Mouse (Mus musculus): ENCODE results near the gene Slc16a8. TPM values are rescaled to one million over a fixed set of nuclear protein-coding genes. Genes with fewer than 3 reads are reported as not detected.

Slc16a8 gene
- total RNA-seq, 2 experiments from 2014 or later, result 0.37 TPM; not detected in 1

DNA sequence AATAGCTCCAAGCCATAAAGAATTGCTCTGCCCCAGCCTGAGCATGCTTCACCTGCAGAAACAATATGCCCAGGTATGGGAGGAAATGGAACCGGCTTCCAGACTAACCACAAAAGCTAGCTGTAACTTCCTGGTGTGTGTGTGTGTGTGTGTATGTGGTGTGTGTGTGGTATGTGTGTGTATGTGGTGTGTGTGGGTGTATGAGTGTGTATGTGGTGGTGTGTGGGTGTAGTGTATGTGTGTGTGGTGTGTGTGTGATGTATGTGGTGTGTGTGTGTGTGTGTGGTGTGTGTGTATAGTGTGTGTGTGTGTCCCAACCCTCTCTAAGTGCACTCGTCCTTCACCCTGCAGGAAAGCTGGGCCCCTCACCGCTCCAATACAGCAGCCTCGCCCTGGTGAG, 10.8 kb upstream of the Slc16a8 start:
- intact Hi-C loops (cut with DNase I), result no loop called here
- no peak for DNase-seq (ENCODE audit: low spot score in 2 of 2)

DNA sequence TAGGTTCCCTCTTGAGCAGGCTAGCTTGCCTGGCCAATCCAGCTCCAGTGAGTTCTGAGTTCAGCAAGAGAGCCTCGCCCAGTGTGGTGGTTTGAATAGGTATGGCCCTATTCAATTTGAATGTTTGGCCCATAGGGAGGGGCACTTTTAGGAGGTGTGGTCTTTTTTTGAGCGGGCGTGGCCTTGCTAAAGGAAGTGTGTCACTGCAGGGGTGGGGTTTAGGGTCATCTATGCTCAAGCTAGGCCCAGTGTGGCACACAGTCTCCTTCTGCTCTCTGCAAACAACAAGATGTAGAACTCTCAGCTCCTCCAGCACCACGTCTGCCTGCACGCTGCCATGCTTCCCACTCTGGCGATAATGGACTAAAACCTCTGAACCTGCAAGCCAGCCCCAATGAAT, 9.2 kb upstream of the Slc16a8 start:
- DNase-seq (ENCODE audit: low spot score in 2 of 2), result no peak
- intact Hi-C loops (cut with DNase I), result no loop called here

DNA sequence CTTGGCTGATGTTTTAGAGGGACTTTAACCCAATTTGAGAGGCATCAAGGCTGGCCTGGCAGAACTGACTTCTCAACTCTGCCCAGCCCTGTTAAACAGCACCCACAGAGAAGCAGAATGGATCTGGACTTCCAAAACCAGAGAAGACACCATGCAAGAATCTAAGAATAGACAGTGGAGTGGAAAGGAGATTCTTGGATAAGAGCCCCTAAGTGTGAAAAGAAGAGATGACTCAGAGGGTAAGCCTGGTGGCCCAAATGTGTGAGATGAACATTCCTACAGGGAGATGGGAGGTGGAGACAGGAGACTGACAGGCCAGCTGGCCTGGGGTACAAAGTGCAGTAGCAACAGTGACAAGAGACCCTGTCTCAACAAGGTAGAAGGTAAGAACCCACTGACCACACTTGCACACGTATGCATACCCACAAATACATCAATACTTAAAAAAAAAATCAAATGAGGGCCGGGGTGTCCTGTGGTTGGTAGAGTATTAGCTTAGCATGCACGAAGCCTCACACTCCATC, 8.3 kb upstream of the Slc16a8 start:
- intact Hi-C loops (cut with DNase I), result no loop called here

DNA sequence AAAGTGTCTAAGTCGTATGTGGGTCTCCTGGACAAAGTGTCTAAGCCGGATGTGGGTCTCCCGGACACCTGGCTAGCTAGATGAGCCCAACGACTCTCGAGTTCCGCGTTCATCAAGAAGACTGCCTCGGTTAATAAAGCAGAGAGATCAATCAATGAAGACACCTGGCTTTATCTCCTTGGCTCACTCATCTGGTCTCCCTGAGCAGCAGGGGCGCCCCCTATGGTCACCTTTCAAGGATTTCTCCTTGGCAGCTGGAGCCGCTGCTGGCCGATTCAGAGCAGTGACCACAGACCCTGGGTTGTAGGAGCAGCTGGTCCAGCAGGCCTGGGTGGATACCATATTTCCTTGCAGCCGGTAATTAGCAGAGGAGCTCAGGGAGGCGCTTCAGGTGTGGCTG, 7.8 kb upstream of the Slc16a8 start:
- intact Hi-C loops (cut with DNase I), result no loop called here
- no peak for DNase-seq (ENCODE audit: low spot score in 2 of 2)

More for the DNA sequence above, 8.3 kb upstream of the Slc16a8 start:
- peak in 1 of 2 experiments; percentile 56 for DNase-seq (ENCODE audit: low spot score in 2 of 2)

DNA sequence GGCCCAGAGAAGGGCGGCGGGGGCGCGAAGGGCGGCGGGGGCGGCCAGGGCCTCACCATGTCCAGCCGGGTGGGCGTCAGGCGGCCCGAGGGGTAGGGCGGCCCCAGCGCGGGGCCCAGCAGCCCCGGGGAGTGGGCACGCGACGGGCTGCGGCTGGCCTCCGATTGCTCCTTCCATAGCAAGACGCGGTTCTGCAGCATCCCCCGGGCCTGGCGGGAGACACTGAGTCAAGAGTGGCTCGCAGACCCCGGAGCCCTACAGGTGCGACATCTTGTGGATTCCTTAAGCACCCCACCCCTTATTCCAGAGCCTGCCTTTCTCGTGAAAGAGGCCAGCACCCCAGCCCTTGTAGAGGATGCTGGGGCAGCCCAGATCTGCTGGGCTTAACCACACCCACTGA, 7.2 kb upstream of the Slc16a8 start:
- intact Hi-C loops (cut with DNase I), result no loop called here
- no peak for DNase-seq (ENCODE audit: low spot score in 2 of 2)

DNA sequence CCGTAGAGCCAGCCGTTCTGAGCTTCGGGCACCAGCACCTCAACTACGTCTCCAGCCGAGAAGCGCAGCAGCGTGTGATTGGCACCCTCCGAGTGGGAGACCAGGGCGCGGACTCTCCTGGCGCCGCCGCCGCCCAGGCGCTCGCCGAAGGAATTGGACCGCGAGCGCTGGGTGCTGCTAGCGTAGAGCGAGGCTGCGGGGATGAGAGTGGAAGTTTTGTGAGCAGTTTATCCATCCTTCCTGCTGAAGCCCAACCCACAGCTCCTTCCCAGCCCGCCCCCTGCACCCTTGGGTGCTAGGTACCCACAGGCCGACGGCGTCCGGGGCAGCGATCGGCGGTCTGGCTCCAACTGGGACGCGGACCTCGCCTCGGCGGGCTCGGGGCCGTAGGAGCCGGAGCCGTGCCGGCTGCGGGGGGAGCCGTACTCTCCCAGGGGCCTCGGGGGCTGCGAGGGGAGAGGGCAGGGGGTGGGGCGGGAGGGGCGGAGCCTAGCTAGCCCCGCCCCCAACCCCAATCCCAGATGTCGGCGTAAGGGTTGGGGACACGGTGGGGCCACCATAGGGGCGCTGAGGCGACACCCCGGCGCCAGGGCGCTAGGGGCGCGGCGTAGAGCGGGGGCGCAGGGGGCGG, 6.6 kb upstream of the Slc16a8 start:
- DNase-seq (ENCODE audit: low spot score in 2 of 2), result peak in 1 of 2 experiments; percentile 66
- intact Hi-C loops (cut with DNase I), result no loop called here

DNA sequence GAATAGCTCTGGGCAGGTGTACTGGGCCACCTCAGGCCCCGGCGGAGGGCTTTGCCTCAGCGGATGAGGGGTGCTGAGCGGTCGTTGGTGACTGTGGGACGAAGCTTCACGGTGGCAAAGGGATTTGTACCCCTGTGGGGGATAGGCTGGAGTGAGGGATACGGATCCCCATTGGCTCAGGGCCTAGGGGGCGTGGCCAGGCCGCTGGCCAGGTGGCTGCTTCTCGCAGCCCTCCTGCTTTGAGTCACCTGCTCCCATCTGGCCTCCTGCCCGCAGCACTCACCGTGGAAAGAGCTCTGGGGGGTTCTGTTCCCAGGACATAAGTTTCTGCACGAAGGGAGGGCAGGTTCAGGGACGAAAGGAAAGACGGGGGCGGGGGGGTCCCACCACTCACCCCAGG, 4.0 kb upstream of the Slc16a8 start:
- no peak for DNase-seq (ENCODE audit: low spot score in 2 of 2)
- intact Hi-C loops (cut with DNase I), result no loop called here

DNA sequence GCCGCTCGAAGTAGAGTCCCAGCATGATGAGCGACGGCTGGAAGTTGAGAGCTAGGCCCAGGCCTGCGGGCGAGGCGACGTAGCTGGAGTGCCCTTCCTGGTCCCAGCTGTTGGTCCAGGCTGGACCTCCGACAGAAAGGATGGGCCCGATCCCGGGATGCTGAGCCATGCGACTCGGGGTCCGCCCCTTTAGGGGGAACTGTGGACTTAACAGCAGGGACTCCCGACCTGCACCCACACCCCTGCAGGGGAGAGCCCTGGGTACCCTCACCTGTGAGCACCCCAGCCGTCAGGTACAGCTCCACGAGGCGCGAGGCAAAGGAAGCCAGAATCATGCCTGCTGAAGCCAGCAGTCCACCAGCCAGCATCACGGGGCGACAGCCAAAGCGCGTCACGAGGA, 2.0 kb downstream of the Slc16a8 start:
- intact Hi-C loops (cut with DNase I), result no loop called here
- no peak for DNase-seq (ENCODE audit: low spot score in 2 of 2)

DNA sequence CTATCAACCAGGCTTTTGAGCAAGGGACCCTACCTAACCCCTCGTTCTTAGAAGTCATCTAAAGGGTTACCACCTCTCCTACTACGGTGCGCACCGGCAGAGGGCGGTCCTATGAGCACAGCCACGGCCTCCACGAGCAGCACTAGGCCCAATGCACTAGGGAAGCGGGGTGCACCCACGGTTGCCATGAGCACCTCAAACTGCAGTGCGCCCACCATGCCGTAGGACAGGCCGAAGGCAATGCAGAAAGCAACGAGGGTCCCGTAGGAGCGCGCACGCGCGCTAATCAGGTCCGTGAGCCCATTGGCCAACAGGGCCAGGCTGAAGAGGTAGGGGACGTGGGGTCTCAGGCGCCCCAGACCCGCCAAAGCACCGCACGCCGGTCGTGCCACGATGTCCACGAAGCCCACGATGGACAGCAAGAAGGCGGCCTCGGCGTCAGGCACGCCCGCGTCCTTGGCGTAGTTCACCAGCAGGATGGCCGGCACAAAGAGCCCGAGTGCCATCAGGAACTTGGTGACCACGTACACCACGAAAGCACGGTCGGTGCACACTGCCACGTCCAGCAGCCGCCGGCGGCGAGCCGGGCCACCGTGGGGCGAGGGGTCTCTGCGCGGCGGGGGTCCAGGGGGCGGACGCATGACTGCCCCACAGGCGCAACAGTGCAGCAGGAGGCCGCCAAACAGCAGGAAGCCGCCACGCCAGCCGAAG, 2.6 kb downstream of the Slc16a8 start:
- intact Hi-C loops (cut with DNase I), result no loop called here
- DNase-seq (ENCODE audit: low spot score in 2 of 2), result peak in 1 of 2 experiments; percentile 53

DNA sequence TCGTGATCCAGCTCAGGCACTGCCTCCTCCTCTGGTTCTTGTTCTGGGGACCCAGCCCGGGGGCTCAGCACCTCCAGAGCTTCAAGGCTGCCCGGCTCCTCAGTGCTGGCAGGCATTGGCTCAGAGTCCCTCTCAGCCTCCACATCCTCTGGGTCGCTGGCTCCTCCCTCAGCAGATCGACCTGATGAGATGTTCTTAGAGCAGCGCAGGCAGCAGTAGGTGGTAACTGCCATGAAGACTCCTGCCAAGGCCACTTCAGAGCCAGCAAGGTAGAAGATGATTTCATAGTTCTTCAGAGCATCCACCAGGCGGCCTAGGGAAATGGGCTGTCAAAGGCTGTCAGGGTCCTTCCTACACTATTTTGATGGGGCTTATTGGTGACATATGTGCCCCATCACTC, 3.4 kb downstream of the Slc16a8 start:
- intact Hi-C loops (cut with DNase I), result no loop called here

DNA sequence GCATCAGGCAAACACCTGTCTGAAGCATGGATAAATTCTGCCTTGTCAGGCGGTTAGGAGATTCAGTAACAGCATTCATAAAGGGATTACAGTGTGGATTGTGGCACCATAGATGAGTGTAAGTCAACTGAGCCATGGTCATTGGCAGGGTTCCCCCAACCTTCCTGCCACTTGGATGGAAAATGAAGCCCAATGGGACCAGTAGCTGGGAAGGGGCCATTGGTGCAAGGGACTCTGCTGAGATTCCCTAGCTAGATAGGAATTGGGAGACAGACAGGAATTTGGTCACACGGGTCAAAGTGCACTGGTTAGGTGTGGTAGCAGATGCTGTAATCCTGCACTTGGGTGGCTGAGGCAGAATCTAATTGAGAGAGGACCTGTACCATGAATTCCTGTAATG, 4.3 kb downstream of the Slc16a8 start:
- DNase-seq (ENCODE audit: low spot score in 2 of 2), result no peak
- intact Hi-C loops (cut with DNase I), result no loop called here

More for the DNA sequence above, 3.4 kb downstream of the Slc16a8 start:
- peak in 1 of 2 experiments; percentile 36 for DNase-seq (ENCODE audit: low spot score in 2 of 2)

DNA sequence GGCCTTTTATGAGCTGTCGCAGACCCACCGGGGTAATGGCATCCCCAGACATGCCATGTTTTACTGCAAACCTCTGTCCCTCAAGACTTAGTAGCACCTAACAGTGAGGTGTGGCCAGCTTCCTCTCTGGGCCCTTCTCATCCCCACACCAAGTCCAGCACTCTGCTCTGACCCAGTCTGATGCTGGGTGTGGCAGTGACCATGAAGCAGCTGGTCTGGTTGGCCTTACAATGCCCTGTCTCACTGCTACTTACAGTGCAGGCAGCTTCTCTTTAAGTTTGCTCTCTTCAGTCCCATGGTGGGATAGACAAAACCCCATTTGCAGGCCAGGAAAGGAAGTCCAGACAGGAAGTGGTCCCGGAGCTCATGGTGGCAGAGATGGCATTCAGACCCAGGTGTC, 9.2 kb downstream of the Slc16a8 start:
- DNase-seq (ENCODE audit: low spot score in 2 of 2), result no peak

DNA sequence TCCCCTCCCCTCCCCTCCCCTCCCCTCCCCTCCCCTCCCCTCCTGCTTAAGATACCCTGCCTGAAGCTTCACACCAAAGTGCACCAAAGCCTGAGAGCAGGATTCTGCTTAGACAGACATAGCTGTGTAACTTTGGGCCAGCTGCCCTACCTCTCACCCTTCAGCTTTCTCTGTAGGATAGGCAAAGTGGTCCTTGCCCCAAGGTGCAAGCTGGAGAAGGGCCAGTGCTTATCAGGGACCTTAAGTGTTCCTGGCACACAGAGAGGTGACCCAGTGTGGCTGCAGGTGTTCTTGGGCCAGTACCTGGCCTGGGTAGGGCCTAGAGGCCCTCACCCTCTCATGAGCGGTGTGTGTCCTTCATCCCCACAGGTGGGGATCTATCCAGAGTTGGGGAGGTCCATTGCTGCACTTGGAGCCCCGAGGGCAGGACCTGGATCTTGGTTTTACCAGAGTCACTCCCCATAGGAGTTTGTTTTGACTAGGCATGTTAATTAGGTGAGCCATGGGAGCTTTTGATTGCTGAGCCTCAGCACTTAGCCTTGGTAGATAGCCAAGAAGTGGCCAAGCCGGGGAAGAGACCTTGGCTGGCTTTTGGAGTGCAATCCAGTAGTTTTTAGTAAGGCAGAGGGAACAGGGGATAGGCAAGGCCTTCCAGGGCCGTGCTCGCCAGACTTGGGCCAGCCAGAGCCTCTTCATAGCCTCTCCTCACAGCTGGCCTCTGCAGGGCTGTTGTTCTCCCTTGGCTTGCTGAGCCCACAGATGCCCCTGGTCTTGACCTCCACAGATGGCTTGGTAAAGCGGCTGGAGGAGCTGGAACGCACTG, 10.3 kb downstream of the Slc16a8 start:
- DNase-seq (ENCODE audit: low spot score in 2 of 2), result no peak
- intact Hi-C loops (cut with DNase I), result loop anchor here (5.0 kb wide), 1 partner anchor 358 kb away; no protein-coding TSS in a partner anchor

More for the DNA sequence above, 9.2 kb downstream of the Slc16a8 start:
- intact Hi-C loops (cut with DNase I), result no loop called here

DNA sequence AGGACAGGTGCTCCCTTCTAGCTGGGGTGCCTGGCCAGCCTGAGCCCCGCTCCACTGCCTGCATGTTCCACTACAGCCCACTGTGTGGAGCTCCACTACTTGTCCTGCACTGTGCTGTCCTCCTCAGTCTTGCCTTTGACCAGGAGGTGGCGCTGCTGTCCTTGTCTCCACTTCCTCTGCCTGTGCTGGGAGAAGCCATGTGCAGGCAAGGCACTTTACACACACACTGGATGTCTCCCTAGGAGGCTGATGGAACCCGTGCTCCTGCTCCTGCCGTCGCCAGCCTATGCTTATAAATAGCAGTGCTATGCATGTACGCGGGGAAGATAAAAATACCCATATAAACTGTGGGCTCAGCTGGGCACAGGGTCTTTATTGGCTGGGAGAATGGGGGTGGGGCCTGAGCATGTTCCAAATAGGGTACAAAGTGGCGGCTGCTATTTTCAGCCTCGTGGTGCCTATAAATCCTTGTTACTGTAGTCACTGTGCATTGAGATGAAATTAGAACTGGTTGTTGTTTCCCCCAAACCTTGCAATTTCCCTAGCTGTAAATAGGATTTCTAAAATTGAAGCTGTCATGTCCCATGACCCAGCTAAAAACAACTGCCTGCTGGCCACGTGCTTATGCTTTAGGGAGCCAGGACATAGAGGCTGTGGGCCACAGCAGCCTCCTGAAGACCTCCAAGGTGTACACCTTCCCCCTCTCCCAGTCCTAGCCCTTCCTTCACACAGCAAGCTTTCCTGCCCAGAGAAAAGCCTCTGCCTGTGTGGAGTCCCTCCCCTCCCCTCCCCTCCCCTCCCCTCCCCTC, 11.1 kb downstream of the Slc16a8 start:
- peak; percentile 97 to 100 for DNase-seq (ENCODE audit: low spot score in 2 of 2)
- intact Hi-C loops (cut with DNase I), result loop anchor here (2.0 to 5.0 kb wide), 3 partner anchors 85 to 359 kb away; partner anchors contain the start of gene Pla2g6

DNA sequence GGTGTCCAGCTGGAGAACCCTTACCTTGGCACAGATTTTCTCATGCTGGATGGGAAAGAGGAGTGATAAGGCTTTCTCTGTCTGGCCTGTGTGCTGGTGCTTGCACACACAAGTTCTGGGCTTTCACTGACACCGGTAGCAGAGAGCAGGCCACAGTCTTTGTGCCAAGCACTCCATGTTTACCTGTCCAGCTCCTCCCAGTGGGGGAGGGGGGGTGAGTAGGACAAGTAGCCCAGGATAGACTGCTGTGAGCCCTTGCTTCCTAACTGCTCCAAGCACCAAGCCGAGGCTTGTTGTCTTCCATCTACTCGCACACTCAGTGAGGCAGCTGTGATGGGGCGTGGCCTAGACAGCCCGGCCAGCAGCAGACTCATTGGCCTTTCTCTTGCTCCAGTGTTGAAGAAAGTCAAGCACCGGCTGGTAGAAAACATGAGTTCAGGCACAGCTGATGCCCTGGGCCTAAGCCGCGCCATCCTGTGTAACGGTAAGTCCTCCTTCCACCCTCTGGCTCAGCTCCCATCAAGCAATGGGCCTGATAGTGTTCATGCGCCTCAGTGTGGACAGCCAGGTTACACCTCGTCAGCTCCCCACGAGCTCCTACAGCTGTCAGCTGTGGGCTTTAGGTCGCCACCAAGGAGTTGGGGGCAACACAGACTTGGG, 11.9 kb downstream of the Slc16a8 start:
- DNase-seq (ENCODE audit: low spot score in 2 of 2), result no peak
- intact Hi-C loops (cut with DNase I), result loop anchor here (2.0 to 5.0 kb wide), 3 partner anchors 86 to 360 kb away; partner anchors contain the start of gene Pla2g6

DNA sequence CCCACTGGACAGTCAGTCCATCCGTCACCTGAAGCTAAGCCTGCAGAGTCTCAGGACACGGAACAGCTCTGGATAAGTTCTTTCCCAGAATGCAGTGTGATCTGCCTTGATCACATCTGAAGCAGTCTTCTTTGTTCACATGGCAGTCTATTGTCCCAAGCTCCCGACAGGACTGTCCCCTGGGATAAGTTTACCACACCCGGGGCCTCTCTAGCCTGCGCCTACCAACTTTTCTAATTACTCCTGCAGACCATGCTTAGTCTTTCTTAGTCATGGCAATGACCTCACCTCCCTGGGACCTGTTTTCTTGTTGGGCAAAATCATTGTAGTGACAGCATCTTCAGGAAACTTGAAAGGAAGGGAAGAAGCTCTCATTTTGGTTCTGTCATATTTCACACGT, 16.5 kb downstream of the Slc16a8 start:
- intact Hi-C loops (cut with DNase I), result no loop called here
- no peak for DNase-seq (ENCODE audit: low spot score in 2 of 2)

DNA sequence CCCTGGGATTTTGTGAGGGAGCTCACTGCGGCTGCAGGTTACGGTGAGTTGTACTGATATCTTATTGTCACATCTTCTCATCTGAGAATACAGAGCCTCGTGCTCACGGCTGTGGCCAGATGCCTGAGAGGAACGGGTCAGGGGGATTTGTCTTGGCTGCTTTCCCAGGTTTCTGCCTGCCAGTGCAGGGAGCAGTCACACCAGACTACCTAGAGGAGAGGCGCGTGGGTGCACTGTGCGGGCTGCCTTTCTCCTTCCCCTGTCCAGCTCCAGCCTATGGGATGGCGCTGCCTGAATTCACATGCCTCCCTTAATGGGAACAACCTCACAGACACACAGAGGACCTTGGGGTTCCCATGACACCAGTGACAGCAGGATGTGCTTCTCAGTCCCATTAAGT, 19.3 kb downstream of the Slc16a8 start:
- intact Hi-C loops (cut with DNase I), result no loop called here
- DNase-seq (ENCODE audit: low spot score in 2 of 2), result no peak

DNA sequence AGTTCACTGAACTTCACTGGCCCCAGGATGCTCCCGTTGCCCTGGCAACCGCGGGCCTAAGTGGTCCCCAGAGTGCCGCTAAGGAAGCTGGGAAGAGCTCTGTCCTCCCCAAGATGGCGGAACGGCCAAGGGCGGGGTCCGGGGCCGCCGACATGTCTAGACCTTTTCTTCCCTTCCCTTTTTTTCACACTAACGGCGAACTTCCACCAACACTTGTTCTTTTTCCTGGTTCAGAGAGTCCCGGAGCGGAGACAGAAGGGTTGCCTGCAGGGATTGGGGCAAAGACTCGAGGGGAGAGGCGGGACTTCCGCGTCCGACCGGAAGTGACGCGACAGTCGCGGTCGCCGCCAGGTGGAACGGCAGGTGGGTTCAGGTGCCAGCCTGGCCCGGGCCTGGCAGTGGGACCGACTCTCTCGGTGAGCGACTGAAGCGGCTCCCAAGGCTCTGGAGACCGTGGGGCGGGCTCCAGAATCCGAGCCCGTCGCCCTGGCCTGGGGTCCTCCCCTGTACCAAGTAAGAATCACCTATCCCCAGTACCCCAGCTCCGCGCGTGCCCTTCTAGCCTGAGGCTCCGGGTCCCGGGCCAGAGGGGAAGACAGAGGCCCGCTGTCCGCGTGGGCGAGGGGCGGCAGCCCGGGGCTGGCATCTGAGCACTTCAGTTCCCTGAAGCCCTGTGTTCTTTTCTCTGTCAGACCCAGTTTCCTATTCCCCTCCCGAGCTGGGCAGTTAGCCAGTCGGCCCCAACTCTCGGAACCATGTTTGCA, 25.3 kb downstream of the Slc16a8 start, which contains the start of the genes Pick1 and Gm49486:
TSS of gene Pick1 (plus strand) at position 116 of the 764 bp plus-strand sequence.
TSS of gene Gm49486 (plus strand) at position 334 of the 764 bp plus-strand sequence.
- intact Hi-C loops (cut with DNase I), result no loop called here
- DNase-seq (ENCODE audit: low spot score in 2 of 2), result peak; percentile 85 to 86
